Mouse (Mus musculus): ENCODE measurements around the gene Srsf7. TPM values are rescaled to one million over a fixed set of nuclear protein-coding genes. Genes with fewer than 3 reads are reported as not detected.
"Not testable (repeated sequence)": the region's sequence is repeated elsewhere in the genome, so short reads cannot be mapped to it uniquely, and the experiment has no call there.

Srsf7 gene
- polyA plus RNA-seq, 1 experiment from 2014 or later, result 622 TPM

GRCm38 (mm10) chr17:80225142-80225541 is 18.0 kb upstream of the Srsf7 start:
- Histone ChIP-seq H3K4me2 (peak overlapping the region; percentile 77), H3K9ac (peak overlapping the region; percentile 75)
- not testable (repeated sequence) for H3K27me3 ChIP-seq

GRCm38 (mm10) chr17:80224326-80225116 is 17.4 kb upstream of the Srsf7 start, which contains the start of gene Gemin6:
Gemin6 (plus strand) TSS chr17:80224441.
- peaks cover 26% of the 10 kb centered on the region for H3K36me3 ChIP-seq
- under 1% methylated on average over 33 of the region's 33 CpGs for WGBS
- peak within 1 kb of the TSS; percentile 67 for H3K4me3 ChIP-seq (replicated peaks)
- H3K27ac ChIP-seq, result peak within 1 kb of the TSS; percentile 96
- H3K9me3 ChIP-seq (replicated peaks), result no peaks in the 10 kb centered on the region
- peaks cover 5% of the 10 kb centered on the region for H3K4me1 ChIP-seq
- H3K27me3 ChIP-seq, result no peaks in the 10 kb centered on the region
- ATAC-seq (replicated peaks; ENCODE audit: low FRiP score), result peak; percentile 97
- H3K9ac ChIP-seq, result peak within 1 kb of the TSS; percentile 75
- H3K4me2 ChIP-seq, result peak within 1 kb of the TSS; percentile 77

More at GRCm38 (mm10) chr17:80225142-80225541, 18.0 kb upstream of the Srsf7 start:
- not testable (repeated sequence) for H3K9me3 ChIP-seq (replicated peaks); H3K4me1 ChIP-seq; ATAC-seq (replicated peaks; ENCODE audit: low FRiP score)
- 44% methylated on average over 5 of the region's 5 CpGs for WGBS
- peak overlapping the region; percentile 96; the same call in 1 of the 2 replicates for H3K27ac ChIP-seq
- H3K36me3 ChIP-seq, result peaks cover 26% of the 10 kb centered on the region
- peak overlapping the region; percentile 67 for H3K4me3 ChIP-seq (replicated peaks)

- H3K27ac ChIP-seq, result peak overlapping the region; percentile 96
- peaks cover 19% of the 10 kb centered on the region for H3K36me3 ChIP-seq
- peak overlapping the region; percentile 67 for H3K4me3 ChIP-seq (replicated peaks)
- H3K9me3 ChIP-seq (replicated peaks), result no peaks in the 10 kb centered on the region
- peak; percentile 12; the same call in 1 of the 2 replicates for ATAC-seq (replicated peaks; ENCODE audit: low FRiP score)
- WGBS, result 12% methylated on average over 9 of the region's 9 CpGs
- H3K9ac ChIP-seq, result peak overlapping the region; percentile 75
- H3K4me1 ChIP-seq, result peaks cover 5% of the 10 kb centered on the region
- no peaks in the 10 kb centered on the region for H3K27me3 ChIP-seq
- H3K4me2 ChIP-seq, result peak overlapping the region; percentile 77
These were observed 16.7 kb upstream of the Srsf7 start for GRCm38 (mm10) chr17:80223829-80224228.

GRCm38 (mm10) chr17:80221890-80222628 is 15.0 kb upstream of the Srsf7 start:
- no peak overlapping the region for H3K4me3 ChIP-seq (replicated peaks)
- H3K4me1 ChIP-seq, result peaks cover 5% of the 10 kb centered on the region
- H3K4me2 ChIP-seq, result no peak overlapping the region
- H3K9me3 ChIP-seq (replicated peaks), result no peaks in the 10 kb centered on the region
- no peak overlapping the region for H3K9ac ChIP-seq
- 68% methylated on average over 3 of the region's 3 CpGs for WGBS
- no peaks in the 10 kb centered on the region for H3K27me3 ChIP-seq
- 0 out of 2 replicates have a peak, but pooled peaks cover 4% of the 10 kb centered on the region for H3K36me3 ChIP-seq
- no peak for ATAC-seq (replicated peaks; ENCODE audit: low FRiP score)
- no peak overlapping the region for H3K27ac ChIP-seq

GRCm38 (mm10) chr17:80221202-80221601 is 14.1 kb upstream of the Srsf7 start:
- ATAC-seq (replicated peaks; ENCODE audit: low FRiP score), result no peak
- H3K9me3 ChIP-seq (replicated peaks), result no peaks in the 10 kb centered on the region
- no peak overlapping the region for H3K9ac ChIP-seq
- H3K27ac ChIP-seq, result no peak overlapping the region
- H3K4me1 ChIP-seq, result peaks cover 5% of the 10 kb centered on the region
- no peak overlapping the region for H3K4me3 ChIP-seq (replicated peaks)
- no peaks in the 10 kb centered on the region for H3K27me3 ChIP-seq
- 66% methylated on average over 9 of the region's 9 CpGs for WGBS
- H3K36me3 ChIP-seq, result no peaks in the 10 kb centered on the region
- H3K4me2 ChIP-seq, result no peak overlapping the region

GRCm38 (mm10) chr17:80220131-80220530 is 13.0 kb upstream of the Srsf7 start:
- peaks cover 4% of the 10 kb centered on the region for H3K4me1 ChIP-seq
- no peak overlapping the region for H3K27ac ChIP-seq
- no peak overlapping the region for H3K4me3 ChIP-seq (replicated peaks)
- WGBS, result 64% methylated on average over 2 of the region's 2 CpGs
- no peaks in the 10 kb centered on the region for H3K27me3 ChIP-seq
- H3K4me2 ChIP-seq, result no peak overlapping the region
- no peak overlapping the region for H3K9ac ChIP-seq
- no peak for ATAC-seq (replicated peaks; ENCODE audit: low FRiP score)
- H3K9me3 ChIP-seq (replicated peaks), result no peaks in the 10 kb centered on the region
- H3K36me3 ChIP-seq, result no peaks in the 10 kb centered on the region

GRCm38 (mm10) chr17:80213998-80214397 is 6.9 kb upstream of the Srsf7 start:
- H3K27ac ChIP-seq, result not testable (repeated sequence)
- WGBS, result 91% methylated on average over 4 of the region's 4 CpGs

GRCm38 (mm10) chr17:80206301-80206670 is 821 bp downstream of the Srsf7 start:
- Histone ChIP-seq H3K4me1 (peaks cover 21% of the 10 kb centered on the region), H3K27ac (peak overlapping the region; percentile 99), H3K27me3 (no peaks in the 10 kb centered on the region), H3K4me3 (replicated peaks) (peak overlapping the region; percentile 98), H3K4me2 (peak overlapping the region; percentile 76), H3K9ac (peak overlapping the region; percentile 99), H3K36me3 (peaks cover 38% of the 10 kb centered on the region), H3K9me3 (replicated peaks) (no peaks in the 10 kb centered on the region)
- ATAC-seq (replicated peaks; ENCODE audit: low FRiP score), result peak; percentile 50
- 0% methylated on average over 36 of the region's 36 CpGs for WGBS

More at GRCm38 (mm10) chr17:80213998-80214397, 6.9 kb upstream of the Srsf7 start:
- not testable (repeated sequence) for H3K4me1 ChIP-seq; H3K4me2 ChIP-seq; ATAC-seq (replicated peaks; ENCODE audit: low FRiP score); H3K36me3 ChIP-seq; H3K4me3 ChIP-seq (replicated peaks); H3K27me3 ChIP-seq; H3K9me3 ChIP-seq (replicated peaks); H3K9ac ChIP-seq

GRCm38 (mm10) chr17:80205657-80206056 is 1.4 kb downstream of the Srsf7 start:
- Histone ChIP-seq H3K4me3 (replicated peaks) (peak overlapping the region; percentile 98), H3K4me2 (peak overlapping the region; percentile 76), H3K9me3 (replicated peaks) (no peaks in the 10 kb centered on the region), H3K9ac (peak overlapping the region; percentile 99), H3K4me1 (peaks cover 21% of the 10 kb centered on the region), H3K27ac (peak overlapping the region; percentile 99), H3K27me3 (no peaks in the 10 kb centered on the region), H3K36me3 (peaks cover 42% of the 10 kb centered on the region)
- WGBS, result 9% methylated on average over 5 of the region's 5 CpGs
- ATAC-seq (replicated peaks; ENCODE audit: low FRiP score), result no peak

GRCm38 (mm10) chr17:80199160-80199778 is 7.8 kb downstream of the Srsf7 start:
- 83% methylated on average over 3 of the region's 3 CpGs for WGBS
- Histone ChIP-seq H3K27me3 (no peaks in the 10 kb centered on the region), H3K4me1 (peaks cover 5% of the 10 kb centered on the region; the same call in 1 of the 2 replicates), H3K36me3 (peaks cover 86% of the 10 kb centered on the region), H3K27ac (no peak overlapping the region), H3K9ac (no peak overlapping the region), H3K4me3 (replicated peaks) (no peak overlapping the region), H3K9me3 (replicated peaks) (no peaks in the 10 kb centered on the region), H3K4me2 (no peak overlapping the region)
- 0 out of 2 replicates have a peak, but pooled peaks have one; percentile 25 for ATAC-seq (replicated peaks; ENCODE audit: low FRiP score)

- H3K27ac ChIP-seq, result no peak overlapping the region
- no peak for ATAC-seq (replicated peaks; ENCODE audit: low FRiP score)
- H3K9me3 ChIP-seq (replicated peaks), result no peaks in the 10 kb centered on the region
- H3K4me1 ChIP-seq, result no peaks in the 10 kb centered on the region
- peaks cover 33% of the 10 kb centered on the region for H3K36me3 ChIP-seq
- H3K4me2 ChIP-seq, result no peak overlapping the region
- 73% methylated on average over 5 of the region's 5 CpGs for WGBS
- H3K9ac ChIP-seq, result no peak overlapping the region
- H3K27me3 ChIP-seq, result no peaks in the 10 kb centered on the region
- H3K4me3 ChIP-seq (replicated peaks), result no peak overlapping the region
These were observed 14.0 kb downstream of the Srsf7 start for GRCm38 (mm10) chr17:80193075-80193474.

- Histone ChIP-seq H3K36me3 (no peaks in the 10 kb centered on the region), H3K4me3 (replicated peaks) (no peak overlapping the region), H3K4me2 (no peak overlapping the region), H3K9ac (no peak overlapping the region), H3K4me1 (no peaks in the 10 kb centered on the region), H3K27ac (no peak overlapping the region), H3K9me3 (replicated peaks) (no peaks in the 10 kb centered on the region), H3K27me3 (no peaks in the 10 kb centered on the region)
- 80% methylated on average over 10 of the region's 10 CpGs for WGBS
- no peak for ATAC-seq (replicated peaks; ENCODE audit: low FRiP score)
These were observed 23.5 kb downstream of the Srsf7 start for GRCm38 (mm10) chr17:80183615-80184014.

Data from kidney, embryonic 15.5 days (tissue).